Mouse (Mus musculus): Measurements from ENCODE around the gene Tjp2.

DNA sequence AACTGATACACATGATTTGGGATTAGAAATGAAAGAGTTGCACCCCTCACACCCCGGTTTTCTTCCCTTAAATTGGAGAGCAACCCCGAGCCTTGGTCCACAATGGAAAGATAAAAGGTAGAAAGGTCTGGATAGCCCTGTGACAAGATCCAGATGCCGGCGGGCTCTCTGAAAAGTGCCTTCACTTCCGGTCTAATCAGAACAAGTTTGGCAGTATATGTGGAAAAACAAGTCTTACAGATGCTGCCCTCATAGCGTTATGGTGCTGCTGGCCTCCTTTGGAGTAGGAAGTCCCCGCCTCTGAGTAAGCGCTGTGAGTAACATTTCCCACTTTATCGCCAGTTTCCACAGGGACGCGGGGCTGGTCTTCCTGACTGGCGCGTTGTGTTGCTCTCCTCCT, 49.9 kb downstream of the Tjp2 start:
- TF ChIP-seq CTCF (IDR thresholded peaks at IDR 0.05; ENCODE audit: low read depth, low read length) (no peak), POLR2A (IDR thresholded peaks at IDR 0.05; ENCODE audit: extremely low read depth, insufficient read depth, low read length) (no peak)

Measured in liver, adult 2 months (tissue).